Mouse (Mus musculus) gastrocnemius, postnatal 36 days (tissue): Measurements from ENCODE around the gene Zfp384. TPM values are rescaled to one million over a fixed set of nuclear protein-coding genes. Genes with fewer than 3 reads are reported as not detected.

Experiments used
- DNase-seq, 2 experiments: peaks; one replicate each; pipeline ENCODE4 v3.0.0; 2022
- intact Hi-C: fragments of 180-260 bp; cut with DNase I; formaldehyde crosslinking; loops from one replicate; pipeline ENCODE4 v1.15.1; 2025
- total RNA-seq, 2 experiments: library from RNA; stranded (reverse); gene quantifications; 2 replicates each; pipeline ENCODE4 v1.2.3; 2021

The Zfp384 gene
- total RNA-seq, 2 experiments from 2014 or later, result 20.3 to 22.8 TPM

DNA sequence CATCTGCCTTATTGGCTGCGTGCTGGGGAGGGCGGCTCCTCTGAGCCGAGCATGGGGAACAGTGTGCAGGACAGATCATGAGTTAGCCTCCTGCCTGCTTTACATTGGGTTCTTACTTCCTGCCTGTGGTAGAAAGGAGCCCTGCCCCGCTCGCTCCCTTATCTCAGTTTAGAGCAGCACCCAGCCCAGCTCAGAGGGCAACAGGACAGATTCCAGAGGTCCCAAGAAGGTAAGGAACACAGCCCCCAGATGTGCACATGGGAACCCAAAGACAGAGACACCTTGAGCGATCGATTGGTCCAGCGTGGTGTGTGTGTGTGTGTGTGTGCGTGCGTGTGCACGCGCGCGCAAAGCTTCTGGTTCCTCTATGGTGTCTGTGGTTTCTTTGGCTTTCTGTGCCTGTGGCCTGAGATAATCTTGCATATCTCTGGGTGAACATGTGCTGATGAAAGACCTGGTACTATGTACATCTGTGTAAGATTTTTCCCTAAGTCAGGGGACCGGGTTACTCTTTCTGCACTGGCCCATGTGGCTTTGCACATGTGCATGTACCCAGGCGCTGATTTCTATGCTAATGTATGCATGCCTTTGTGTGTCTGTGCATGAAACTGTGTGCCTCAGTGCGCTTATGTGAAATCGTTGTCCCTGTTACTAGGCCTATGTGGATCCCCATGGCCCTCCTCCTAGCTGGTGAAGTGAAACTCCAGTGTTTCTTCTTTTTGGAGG, 62.4 kb downstream of the Zfp384 start:
- DNase-seq, result no peak
- intact Hi-C loops, result no loop called here

DNA sequence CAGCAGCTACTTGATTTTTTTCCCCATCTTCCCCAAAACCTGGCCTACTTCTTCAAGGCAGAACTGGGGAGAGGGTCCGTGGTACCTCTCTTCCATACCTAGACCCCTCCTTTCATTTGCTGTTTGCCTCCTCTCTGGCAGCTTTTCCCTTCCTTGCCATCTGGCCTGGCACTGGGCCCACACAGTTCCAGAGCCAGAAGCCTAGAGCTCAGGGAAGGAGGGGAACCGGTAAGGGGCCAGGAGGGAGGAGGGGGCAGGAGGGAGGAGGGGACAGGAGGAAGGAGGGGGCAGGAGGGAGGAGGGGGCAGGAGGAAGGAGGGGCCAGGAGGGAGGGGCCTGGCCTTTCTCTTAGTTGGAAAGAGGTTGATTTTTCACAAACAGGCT, 62.9 kb downstream of the Zfp384 start:
- intact Hi-C loops, result no loop called here
- no peak for DNase-seq

- DNase-seq, result no peak
- intact Hi-C loops, result no loop called here
Measured at GRCm38 (mm10) chr6:125073825-125074224, 64.9 kb downstream of the Zfp384 start.

DNA sequence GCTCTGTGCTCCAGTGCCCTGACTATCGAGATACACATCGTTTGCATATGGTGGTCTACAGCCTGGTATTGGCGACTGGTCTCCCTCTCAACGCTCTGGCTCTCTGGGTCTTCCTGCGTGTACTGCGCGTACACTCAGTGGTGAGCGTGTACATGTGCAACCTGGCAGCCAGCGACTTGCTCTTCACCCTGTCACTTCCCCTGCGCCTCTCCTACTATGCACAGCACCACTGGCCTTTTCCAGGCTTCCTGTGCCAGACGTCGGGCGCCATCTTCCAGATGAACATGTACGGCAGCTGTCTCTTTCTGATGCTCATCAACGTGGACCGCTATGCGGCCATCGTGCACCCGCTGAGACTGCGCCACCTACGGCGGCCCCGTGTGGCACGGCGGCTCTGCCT, 72.4 kb downstream of the Zfp384 start:
- intact Hi-C loops, result loop anchor here (5.0 kb wide), 1 partner anchor 179 kb away; no protein-coding TSS in a partner anchor

GRCm38 (mm10) chr6:125081797-125082560, 73.0 kb downstream of the Zfp384 start:
- intact Hi-C loops, result loop anchor here (5.0 kb wide), 1 partner anchor 180 kb away; no protein-coding TSS in a partner anchor
- DNase-seq, result peak; percentile 84 to 87

More for the DNA sequence above, 72.4 kb downstream of the Zfp384 start:
- DNase-seq, result no peak

DNA sequence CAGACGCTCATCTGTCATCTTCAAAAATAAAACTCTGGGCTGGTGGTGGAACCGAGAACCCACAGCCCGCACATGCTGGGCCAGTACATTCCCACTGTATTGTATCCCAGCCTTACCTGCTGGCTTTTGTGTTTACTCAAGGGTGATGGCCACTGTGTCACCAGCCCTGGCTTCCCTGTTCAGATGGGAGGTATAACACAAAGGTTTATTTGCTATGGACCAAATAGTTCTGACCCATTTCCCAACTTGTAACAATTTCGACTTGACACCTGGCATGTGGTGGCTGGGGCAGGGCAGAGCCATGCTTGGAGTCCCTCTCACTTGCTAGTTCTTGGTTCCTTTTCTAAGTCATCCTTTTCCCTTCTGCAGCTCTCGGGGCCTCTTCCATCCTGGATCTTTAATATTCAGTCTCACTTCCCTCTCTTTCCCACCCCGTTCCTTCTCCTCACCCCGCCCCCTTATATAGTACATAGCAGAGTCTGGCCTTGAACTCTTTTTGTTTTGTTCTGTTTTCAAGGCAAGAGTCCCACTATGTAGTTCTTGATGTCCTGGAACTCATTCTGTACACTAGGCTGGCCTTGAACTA, 73.9 kb downstream of the Zfp384 start:
- no peak for DNase-seq
- intact Hi-C loops, result loop anchor here (5.0 kb wide), 1 partner anchor 181 kb away; no protein-coding TSS in a partner anchor

GRCm38 (mm10) chr6:125084424-125084823, 75.5 kb downstream of the Zfp384 start:
- intact Hi-C loops, result loop anchor here (1.0 to 5.0 kb wide), 2 partner anchors 38 to 182 kb away; no protein-coding TSS in a partner anchor

More at GRCm38 (mm10) chr6:125084424-125084823, 75.5 kb downstream of the Zfp384 start:
- DNase-seq, result peak in 1 of 2 experiments; percentile 50

Other genes with a start within 250 kb of the Zfp384 start
- 1 to 10 TPM; 1.4 to 1.8 TPM for gene Eno2, start 239.5 kb upstream of the Zfp384 start, total RNA-seq
- gene Lrrc23, start 229.4 kb upstream of the Zfp384 start, total RNA-seq, result under 1 TPM in 1 of 2 experiments, not detected in 1; 0.18 TPM
- gene Spsb2, start 200.5 kb upstream of the Zfp384 start, total RNA-seq, result 1 to 10 TPM; 2.3 to 2.5 TPM
- 1,000 to 10,000 TPM; 2,608 to 3,105 TPM for gene Tpi1, start 194.8 kb upstream of the Zfp384 start, total RNA-seq
- 10 to 100 TPM; 41.7 to 43.2 TPM for gene Usp5, start 179.7 kb upstream of the Zfp384 start, total RNA-seq
- 1 to 10 TPM; 1.5 to 1.8 TPM for gene Cdca3, start 179.6 kb upstream of the Zfp384 start, total RNA-seq
- 1 to 10 TPM; 1.2 to 1.6 TPM for gene Gnb3, start 168.9 kb upstream of the Zfp384 start, total RNA-seq
- gene P3h3, start 151.4 kb upstream of the Zfp384 start, total RNA-seq, result 1 to 10 TPM; 7.5 to 7.9 TPM
- gene Gpr162, start 145.2 kb upstream of the Zfp384 start, total RNA-seq, result under 1 TPM; 0.12 to 0.23 TPM
- gene Cd4, start 120.9 kb upstream of the Zfp384 start, total RNA-seq, result 1 to 10 TPM in 1 of 2 experiments, not detected in 1; 2.8 TPM
- gene Lag3, start 97.4 kb upstream of the Zfp384 start, total RNA-seq, result under 1 TPM in 1 of 2 experiments, not detected in 1; 0.25 TPM
- 100 to 1,000 TPM; 101 to 129 TPM for gene Ptms, start 89.0 kb upstream of the Zfp384 start, total RNA-seq
- gene Mlf2, start 77.8 kb upstream of the Zfp384 start, total RNA-seq, result 100 to 1,000 TPM; 201 to 209 TPM
- 100 to 1,000 TPM in 1 of 2 experiments, 10 to 100 TPM in 1; 98.3 to 107 TPM for gene Cops7a, start 43.6 kb upstream of the Zfp384 start, total RNA-seq
- 1 to 10 TPM in 1 of 2 experiments, under 1 TPM in 1; 0.10 to 1.3 TPM for gene Pianp, start 12.5 kb upstream of the Zfp384 start, total RNA-seq
- gene Ing4, start 30.6 kb downstream of the Zfp384 start, total RNA-seq, result 10 to 100 TPM; 26.4 to 31.1 TPM
- gene Acrbp, start 40.5 kb downstream of the Zfp384 start, total RNA-seq, result 1 to 10 TPM; 2.5 to 2.7 TPM
- gene Lpar5, start 58.8 kb downstream of the Zfp384 start, total RNA-seq, result not detected
- 10 to 100 TPM; 67.6 to 72.2 TPM for gene Chd4, start 86.8 kb downstream of the Zfp384 start, total RNA-seq
- 10 to 100 TPM; 14.6 to 19.0 TPM for gene Nop2, start 122.8 kb downstream of the Zfp384 start, total RNA-seq
- 10 to 100 TPM; 11.6 to 12.3 TPM for gene Iffo1, start 136.1 kb downstream of the Zfp384 start, total RNA-seq
- over 10,000 TPM; 11,568 to 13,182 TPM for gene Gapdh, start 157.3 kb downstream of the Zfp384 start, total RNA-seq
- gene Ncapd2, start 182.6 kb downstream of the Zfp384 start, total RNA-seq, result 10 to 100 TPM in 1 of 2 experiments, 1 to 10 TPM in 1; 8.0 to 13.7 TPM
- gene Mrpl51, start 182.7 kb downstream of the Zfp384 start, total RNA-seq, result 100 to 1,000 TPM; 212 to 225 TPM
- 10 to 100 TPM; 16.6 to 17.4 TPM for gene Vamp1, start 206.4 kb downstream of the Zfp384 start, total RNA-seq
- 1 to 10 TPM; 2.1 to 2.3 TPM for gene Tapbpl, start 222.7 kb downstream of the Zfp384 start, total RNA-seq
- 1 to 10 TPM in 1 of 2 experiments, under 1 TPM in 1; 0.57 to 1.5 TPM for gene Cd27, start 227.9 kb downstream of the Zfp384 start, total RNA-seq